Mouse (Mus musculus) A20 (cell line): ENCODE results near the gene Selenop.

Source experiments
- DNase-seq: peaks from one replicate; pipeline ENCODE4 v3.0.0-alpha.2; 2011; ENCODE audit warnings: low read depth, low spot score

Selenop gene

GRCm38 (mm10) chr15:3270646-3271077, 2.3 kb downstream of the Selenop start:
- peak; percentile 82 for DNase-seq

GRCm38 (mm10) chr15:3271216-3271615, 2.9 kb downstream of the Selenop start:
- no peak for DNase-seq

GRCm38 (mm10) chr15:3273191-3273590, 4.8 kb downstream of the Selenop start:
- no peak for DNase-seq

GRCm38 (mm10) chr15:3277391-3277790, 9.0 kb downstream of the Selenop start:
- no peak for DNase-seq

GRCm38 (mm10) chr15:3279242-3279641, 10.9 kb downstream of the Selenop start:
- DNase-seq: no peak

- DNase-seq: no peak
Observed at GRCm38 (mm10) chr15:3281216-3281615, 12.9 kb downstream of the Selenop start.

- no peak for DNase-seq
Observed at GRCm38 (mm10) chr15:3281737-3282136, 13.4 kb downstream of the Selenop start.

- DNase-seq: no peak
Observed at GRCm38 (mm10) chr15:3286032-3286431, 17.7 kb downstream of the Selenop start.

GRCm38 (mm10) chr15:3290435-3290834, 22.1 kb downstream of the Selenop start:
- DNase-seq: peak; percentile 39

GRCm38 (mm10) chr15:3293477-3293876, 25.1 kb downstream of the Selenop start:
- DNase-seq: no peak

GRCm38 (mm10) chr15:3295986-3296385, 27.6 kb downstream of the Selenop start:
- DNase-seq: no peak

- no peak for DNase-seq
Observed at GRCm38 (mm10) chr15:3297615-3298014, 29.3 kb downstream of the Selenop start.

- DNase-seq: no peak
Observed at GRCm38 (mm10) chr15:3300361-3301100, 32.2 kb downstream of the Selenop start.

GRCm38 (mm10) chr15:3303426-3303825, 35.1 kb downstream of the Selenop start, which contains the start of gene Ccdc152:
Gene Ccdc152 (minus strand): TSS chr15:3303526.
- DNase-seq: no peak

- DNase-seq: no peak
Observed at GRCm38 (mm10) chr15:3309856-3310255, 41.5 kb downstream of the Selenop start.

- DNase-seq: no peak
Observed at GRCm38 (mm10) chr15:3312937-3313336, 44.6 kb downstream of the Selenop start.

GRCm38 (mm10) chr15:3316617-3317016, 48.3 kb downstream of the Selenop start:
- DNase-seq: no peak

GRCm38 (mm10) chr15:3319929-3320328, 51.6 kb downstream of the Selenop start:
- no peak for DNase-seq

GRCm38 (mm10) chr15:3323041-3323440, 54.7 kb downstream of the Selenop start:
- DNase-seq: no peak
